Mouse (Mus musculus) liver, postnatal 0 days (tissue): ENCODE results near the gene Ncoa7. TPM values are rescaled to one million over a fixed set of nuclear protein-coding genes. Genes with fewer than 3 reads are reported as not detected.

Source experiments
- ATAC-seq: fragments of 200-750 bp; cut with Nextera tagmentation; 2 replicates; pipeline ENCODE4 v1.8.0; 2017; ENCODE audit warnings: mild to moderate bottlenecking, moderate library complexity
- DNase-seq: peaks from one replicate; pipeline ENCODE4 v3.0.0-alpha.2; 2016
- H3K27ac ChIP-seq: fragments of 300-500 bp; sonication (generic); 2 replicates; pipeline ENCODE4 v1.5.1; 2014; ENCODE audit warnings: antibody characterized with exemption, moderate library complexity, mild to moderate bottlenecking, low read depth
- H3K27me3 ChIP-seq: fragments of 300-500 bp; sonication (generic); 2 replicates; pipeline ENCODE4 v1.6.1; 2014; ENCODE audit warnings: low read length, control low read depth, mixed read lengths; ENCODE audit not compliant: insufficient read depth
- H3K36me3 ChIP-seq: fragments of 300-500 bp; sonication (generic); replicated peaks from 2 replicates; pipeline ENCODE4 v1.6.1; 2014; ENCODE audit warnings: mild to moderate bottlenecking, control low read depth, low read length, moderate library complexity, mixed read lengths; ENCODE audit not compliant: insufficient read depth
- H3K4me1 ChIP-seq: fragments of 300-500 bp; sonication (generic); 2 replicates; pipeline ENCODE4 v1.6.1; 2014; ENCODE audit warnings: antibody characterized with exemption, mild to moderate bottlenecking, control low read depth; ENCODE audit not compliant: insufficient read depth
- H3K4me2 ChIP-seq: fragments of 300-500 bp; sonication (generic); 2 replicates; pipeline ENCODE4 v1.6.1; 2014; ENCODE audit warnings: low read depth, mild to moderate bottlenecking, low read length, moderate library complexity, mixed read lengths
- H3K4me3 ChIP-seq: fragments of 300-500 bp; sonication (generic); 2 replicates; pipeline ENCODE4 v1.5.1; 2014; ENCODE audit warnings: low read depth, low read length
- H3K9ac ChIP-seq: fragments of 300-500 bp; sonication (generic); replicated peaks from 2 replicates; pipeline ENCODE4 v1.6.1; 2014; ENCODE audit warnings: mild to moderate bottlenecking, moderate library complexity
- H3K9me3 ChIP-seq: fragments of 300-500 bp; sonication (generic); 2 replicates; pipeline ENCODE4 v1.6.1; 2016; ENCODE audit warnings: mild to moderate bottlenecking, control low read depth, low read length, mixed read lengths
- CTCF ChIP-seq: sonication (generic); IDR thresholded peaks from 2 replicates; pipeline ENCODE4 v1.5.1; 2016; ENCODE audit warnings: antibody characterized with exemption, low read depth
- EP300 ChIP-seq: IDR thresholded peaks from 2 replicates; pipeline ENCODE4 v1.6.1; 2016; ENCODE audit warnings: antibody characterized with exemption, low read depth, mild to moderate bottlenecking
- WGBS: fragments of 180-500 bp; shearing (Covaris S2); extraction: QIAGEN DNeasy Blood & Tissue Kit; methylation state at CpG from one replicate; pipeline ENCODE4 v1.1.7; 2014; ENCODE audit not compliant: insufficient replicate concordance; 5-methylcytosine and 5-hydroxymethylcytosine counted together
- polyA plus RNA-seq: library from polyadenylated mRNA; unstranded; fragments of >200 nt; fragmentation: Nextera tagmentation; extraction: Ambion mirVana; gene quantifications from 2 replicates; pipeline ENCODE4 v1.2.1, GENCODE M21; 2015

The Ncoa7 gene
- polyA plus RNA-seq, 1 experiment from 2014 or later, result 6.4 TPM

DNA sequence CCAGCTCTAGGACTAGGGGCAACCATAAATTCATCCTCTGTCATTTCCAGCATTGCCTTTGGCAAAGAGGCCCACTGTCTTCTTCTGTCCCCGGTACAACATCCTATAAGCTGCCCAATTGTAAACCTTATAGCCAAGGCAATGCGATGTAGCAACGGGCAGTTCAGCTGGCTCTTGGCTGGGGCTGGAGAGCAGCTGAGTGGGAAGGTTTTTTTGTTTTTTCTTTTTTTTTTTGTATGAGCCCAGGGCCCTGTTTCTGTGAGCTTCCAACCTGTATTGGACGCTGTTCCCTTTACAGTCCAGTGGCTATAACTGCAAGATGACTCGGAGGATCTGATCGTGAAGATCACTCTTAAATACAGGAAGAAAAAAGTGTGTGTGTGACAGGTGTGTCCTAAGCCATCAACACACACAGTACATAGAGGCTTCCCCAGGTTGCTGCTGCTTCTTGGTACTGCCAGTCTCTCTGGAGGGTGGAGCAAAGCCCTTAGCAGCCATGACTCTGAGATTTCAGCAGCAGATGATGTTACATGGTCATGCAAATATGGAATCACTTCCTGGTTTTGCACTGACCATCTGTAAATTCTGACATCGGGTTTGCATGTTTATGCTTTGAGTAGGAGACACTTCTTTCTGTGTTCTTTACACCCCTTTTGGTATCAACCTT, 594 bp upstream of the Ncoa7 start:
- no peaks in the 10 kb centered on the region for H3K27me3 ChIP-seq
- H3K9ac ChIP-seq, result peak overlapping the region; percentile 88
- TF ChIP-seq EP300, result no peak
- no peak for TF ChIP-seq CTCF
- H3K4me3 ChIP-seq, result peak overlapping the region; percentile 86
- H3K4me2 ChIP-seq, result peak overlapping the region; percentile 81
- peaks cover 10% of the 10 kb centered on the region for H3K4me1 ChIP-seq
- no peaks in the 10 kb centered on the region for H3K9me3 ChIP-seq
- WGBS, result 31% methylated on average over 7 of the region's 7 CpGs
- H3K36me3 ChIP-seq, result no peaks in the 10 kb centered on the region
- no peak for DNase-seq
- peak overlapping the region; percentile 96 for H3K27ac ChIP-seq
- no peak for ATAC-seq

DNA sequence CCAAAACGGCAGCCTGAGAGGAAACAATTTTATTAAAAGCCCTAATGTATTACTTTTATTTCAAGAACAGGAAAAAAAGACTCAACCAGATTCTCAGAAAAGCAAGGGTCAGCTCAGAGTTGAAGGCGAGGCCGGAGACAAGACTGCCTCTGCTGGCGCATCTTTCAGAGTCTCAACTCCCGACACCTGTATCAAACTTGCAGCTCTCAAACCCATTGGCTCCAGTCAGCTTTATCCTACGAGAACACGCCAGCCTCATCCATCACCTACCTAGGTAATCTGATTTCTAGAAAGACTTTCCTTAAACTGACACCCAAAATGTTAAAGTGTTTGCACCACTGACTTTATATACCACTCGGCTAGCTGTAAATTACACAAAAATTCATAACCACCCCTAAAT, 1.1 kb downstream of the Ncoa7 start:
- DNase-seq (peak; percentile 41), ATAC-seq (no peak)
- TF ChIP-seq EP300, result no peak
- peak; percentile 52 for TF ChIP-seq CTCF
- peak overlapping the region; percentile 88 for H3K9ac ChIP-seq
- no peaks in the 10 kb centered on the region for H3K27me3 ChIP-seq
- H3K4me2 ChIP-seq, result peak overlapping the region; percentile 81
- H3K4me1 ChIP-seq, result peaks cover 10% of the 10 kb centered on the region
- peak overlapping the region; percentile 96 for H3K27ac ChIP-seq
- peak overlapping the region; percentile 86 for H3K4me3 ChIP-seq
- no peaks in the 10 kb centered on the region for H3K36me3 ChIP-seq
- 8% methylated on average over 8 of the region's 8 CpGs for WGBS
- H3K9me3 ChIP-seq, result no peaks in the 10 kb centered on the region

DNA sequence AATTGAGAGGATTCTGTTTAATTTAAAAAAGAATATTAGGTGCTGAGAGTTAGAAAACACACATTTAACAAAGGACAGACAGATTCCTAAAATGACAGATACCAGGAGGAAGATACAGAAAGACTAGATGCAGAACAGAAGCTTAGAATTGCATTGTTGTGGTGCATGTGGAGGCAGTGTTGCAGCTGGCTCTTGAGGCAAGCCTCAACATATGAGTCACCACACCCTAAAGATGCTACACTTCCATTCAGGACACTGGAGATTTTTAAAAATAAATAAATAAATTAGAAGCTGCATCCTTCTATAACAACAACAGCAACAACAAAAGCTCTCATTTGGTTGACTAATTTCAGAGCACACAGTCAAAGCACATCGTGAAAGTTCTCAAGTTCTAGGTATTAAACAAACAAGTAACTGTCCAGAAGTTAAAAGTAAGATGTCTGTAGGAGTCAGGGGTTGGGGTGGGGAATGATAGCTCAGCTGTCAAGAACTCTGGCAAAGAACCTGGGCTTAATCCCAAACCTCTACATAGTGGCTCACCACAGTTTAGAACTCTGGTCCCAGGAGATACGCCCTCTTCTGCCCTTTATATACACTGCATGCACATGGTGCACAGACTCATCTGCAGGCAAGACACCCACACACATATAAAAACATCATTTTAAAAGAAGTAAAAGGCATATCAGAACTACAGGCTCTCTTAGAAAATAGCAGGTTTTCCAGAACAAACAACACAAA, 3.2 kb downstream of the Ncoa7 start:
- Histone ChIP-seq H3K4me3 (no peak overlapping the region), H3K36me3 (0 out of 2 replicates have a peak, but pooled peaks cover 4% of the 10 kb centered on the region), H3K9me3 (no peaks in the 10 kb centered on the region), H3K27ac (no peak overlapping the region), H3K4me2 (no peak overlapping the region), H3K9ac (no peak overlapping the region), H3K27me3 (no peaks in the 10 kb centered on the region), H3K4me1 (peaks cover 10% of the 10 kb centered on the region)
- ATAC-seq, result no peak
- DNase-seq, result no peak
- WGBS, result 94% methylated on average over 2 of the region's 2 CpGs
- TF ChIP-seq EP300 (no peak), CTCF (peak; percentile 25; the same call in 1 of the 2 replicates)

DNA sequence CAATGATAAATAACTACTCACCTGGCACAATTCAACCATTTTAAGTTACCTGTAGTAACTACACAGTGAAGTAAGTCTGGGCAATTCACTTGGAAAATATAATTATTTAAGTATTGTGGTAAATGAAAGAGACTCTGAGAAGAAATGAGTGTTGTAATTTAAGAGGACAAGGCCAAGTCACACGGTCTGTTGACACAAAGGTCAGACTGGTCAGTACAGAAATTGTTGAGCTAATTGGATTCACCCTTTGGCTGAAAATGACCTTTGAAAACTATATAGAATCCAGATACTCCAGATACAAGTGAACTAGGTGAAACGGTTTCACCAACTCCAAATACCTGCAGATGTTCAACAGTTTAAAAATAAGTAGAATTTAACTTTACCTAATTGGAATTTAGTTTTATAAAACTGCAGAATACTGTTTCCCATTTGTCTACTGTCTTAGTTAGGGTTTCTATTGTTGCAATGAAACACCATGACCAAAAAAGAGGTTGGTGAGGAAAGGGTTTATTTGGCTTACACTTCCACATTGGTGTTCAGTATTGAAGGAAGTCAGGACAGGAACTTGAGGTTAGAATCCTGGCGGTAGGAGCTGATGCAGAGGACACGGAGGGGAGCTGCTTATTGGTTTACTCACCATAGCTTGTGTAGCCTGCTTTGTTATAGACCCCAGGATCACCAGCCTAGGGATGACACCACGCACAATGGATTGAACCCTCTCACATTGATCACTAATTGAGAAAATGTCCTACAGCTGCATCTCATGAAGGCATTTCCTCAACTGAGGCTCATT, 6.5 kb downstream of the Ncoa7 start:
- H3K9ac ChIP-seq, result no peak overlapping the region
- no peak overlapping the region for H3K4me3 ChIP-seq
- no peaks in the 10 kb centered on the region for H3K4me1 ChIP-seq
- H3K36me3 ChIP-seq, result 0 out of 2 replicates have a peak, but pooled peaks cover 4% of the 10 kb centered on the region
- no peak for DNase-seq
- ATAC-seq, result no peak
- no peak for TF ChIP-seq CTCF
- TF ChIP-seq EP300, result no peak
- no peak overlapping the region for H3K27ac ChIP-seq
- H3K27me3 ChIP-seq, result no peaks in the 10 kb centered on the region
- no peaks in the 10 kb centered on the region for H3K9me3 ChIP-seq
- no peak overlapping the region for H3K4me2 ChIP-seq
- WGBS, result 66% methylated on average over 5 of the region's 5 CpGs

DNA sequence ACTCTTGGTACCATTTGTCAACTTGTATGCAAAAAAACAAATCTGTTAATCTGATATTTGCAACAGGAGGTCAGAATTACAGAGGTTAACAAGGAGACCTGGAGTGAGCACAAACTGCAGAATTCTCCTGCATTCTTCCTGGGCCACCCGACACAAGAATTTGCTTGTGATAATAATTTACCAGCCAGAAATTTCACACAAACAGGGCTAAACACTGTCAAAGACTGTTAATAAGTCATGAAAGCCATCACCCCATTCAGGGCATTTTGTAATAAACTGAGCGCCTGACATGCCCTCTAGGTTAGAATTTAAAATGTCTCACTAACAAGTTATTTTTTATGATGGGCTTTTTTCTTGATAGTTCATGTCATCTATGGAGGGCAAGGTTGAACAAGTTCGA, 12.1 kb downstream of the Ncoa7 start:
- Histone ChIP-seq H3K4me2 (no peak overlapping the region), H3K27ac (no peak overlapping the region), H3K9me3 (no peaks in the 10 kb centered on the region), H3K9ac (no peak overlapping the region), H3K36me3 (0 out of 2 replicates have a peak, but pooled peaks cover 4% of the 10 kb centered on the region), H3K27me3 (no peaks in the 10 kb centered on the region), H3K4me1 (peaks cover 8% of the 10 kb centered on the region), H3K4me3 (no peak overlapping the region)
- DNase-seq, result no peak
- TF ChIP-seq EP300, result no peak
- no peak for TF ChIP-seq CTCF
- ATAC-seq, result no peak
- WGBS, result 84% methylated on average over 3 of the region's 3 CpGs

DNA sequence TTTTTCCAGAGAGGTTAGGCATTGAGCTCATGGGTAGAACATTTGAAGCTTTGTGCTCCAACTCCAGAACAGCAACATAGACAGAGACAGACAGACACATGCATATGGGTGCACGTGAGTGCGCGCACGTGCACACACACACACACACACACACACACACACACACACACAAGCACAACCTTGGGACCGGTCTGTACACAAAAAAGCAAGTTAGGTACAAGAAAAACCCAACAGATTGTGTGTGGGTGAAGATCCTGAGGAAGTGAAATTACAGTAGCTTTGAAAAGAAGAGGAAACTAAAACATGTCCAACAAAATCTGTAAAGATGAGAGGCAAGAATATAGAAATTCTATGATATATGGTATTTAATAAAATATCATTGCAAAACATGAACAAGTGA, 13.6 kb downstream of the Ncoa7 start:
- ATAC-seq, result no peak
- TF ChIP-seq EP300, result no peak
- TF ChIP-seq CTCF, result no peak
- no peak overlapping the region for H3K27ac ChIP-seq
- H3K9me3 ChIP-seq, result no peaks in the 10 kb centered on the region
- no peaks in the 10 kb centered on the region for H3K27me3 ChIP-seq
- WGBS, result 93% methylated on average over 5 of the region's 5 CpGs
- H3K4me2 ChIP-seq, result no peak overlapping the region
- no peak overlapping the region for H3K4me3 ChIP-seq
- no peak overlapping the region for H3K9ac ChIP-seq
- DNase-seq, result no peak
- H3K4me1 ChIP-seq, result peaks cover 8% of the 10 kb centered on the region
- no peaks in the 10 kb centered on the region for H3K36me3 ChIP-seq
